Mouse (Mus musculus) neutrophil, adult 83 days (primary cell): ENCODE results near the gene Zbtb46. TPM values are rescaled to one million over a fixed set of nuclear protein-coding genes. Genes with fewer than 3 reads are reported as not detected.

ENCODE experiments used
- total RNA-seq, 2 experiments: library from RNA; stranded (reverse); gene quantifications; one replicate each; pipeline ENCODE4 v1.2.4; 2023

The Zbtb46 gene
- total RNA-seq: 1 to 10 TPM; 1.6 to 2.0 TPM

GRCm38 (mm10) chr2:181459153-181459672 lies at the start of gene Zbtb46:
Zbtb46 (minus strand) TSS chr2:181459426.

GRCm38 (mm10) chr2:181496831-181497547 lies 37.8 kb upstream of the Zbtb46 start, which contains the start of gene Tpd52l2:
Tpd52l2 (plus strand) TSS chr2:181497142.

GRCm38 (mm10) chr2:181493156-181493927 lies 34.1 kb upstream of the Zbtb46 start, which contains the start of gene Abhd16b:
Abhd16b (plus strand) TSS chr2:181493206.

GRCm38 (mm10) chr2:181379778-181380177 lies 79.4 kb downstream of the Zbtb46 start, which contains the start of gene Lime1:
Lime1 (plus strand) TSS chr2:181380078.

GRCm38 (mm10) chr2:181364860-181365596 lies 94.2 kb downstream of the Zbtb46 start, which contains the start of the genes Zgpat and Arfrp1:
Zgpat (plus strand) TSS chr2:181364928.
Arfrp1 (minus strand) TSS chr2:181365404.

Other genes starting within 250 kb of the Zbtb46 start
- not detected for gene Srms, start 246.2 kb downstream of the Zbtb46 start, total RNA-seq
- gene Fndc11, start 239.4 kb downstream of the Zbtb46 start, total RNA-seq: not detected
- 10 to 100 TPM; 43.2 to 49.9 TPM for gene Helz2, start 217.4 kb downstream of the Zbtb46 start, total RNA-seq
- gene Gmeb2, start 171.4 kb downstream of the Zbtb46 start, total RNA-seq: 10 to 100 TPM; 29.6 to 32.9 TPM
- not detected for gene Stmn3, start 144.9 kb downstream of the Zbtb46 start, total RNA-seq
- 10 to 100 TPM; 44.1 to 45.7 TPM for gene Rtel1, start 139.7 kb downstream of the Zbtb46 start, total RNA-seq
- 10 to 100 TPM; 24.2 to 26.4 TPM for gene Zgpat, start 94.5 kb downstream of the Zbtb46 start, total RNA-seq
- gene Arfrp1, start 94.0 kb downstream of the Zbtb46 start, total RNA-seq: 10 to 100 TPM; 31.6 to 33.2 TPM
- 10 to 100 TPM; 24.7 to 25.8 TPM for gene Lime1, start 79.3 kb downstream of the Zbtb46 start, total RNA-seq
- not detected for gene Abhd16b, start 33.8 kb upstream of the Zbtb46 start, total RNA-seq
- gene Tpd52l2, start 37.7 kb upstream of the Zbtb46 start, total RNA-seq: 10 to 100 TPM; 57.1 to 59.7 TPM
- gene Dnajc5, start 61.1 kb upstream of the Zbtb46 start, total RNA-seq: 100 to 1,000 TPM; 109 to 117 TPM
- gene Uckl1, start 125.5 kb upstream of the Zbtb46 start, total RNA-seq: 100 to 1,000 TPM in 1 of 2 experiments, 10 to 100 TPM in 1; 97.4 to 125 TPM
- 10 to 100 TPM; 35.1 to 37.0 TPM for gene Prpf6, start 132.4 kb upstream of the Zbtb46 start, total RNA-seq
- gene Zfp512b, start 133.4 kb upstream of the Zbtb46 start, total RNA-seq: 10 to 100 TPM; 10.1 to 15.1 TPM
- 10 to 100 TPM in 1 of 2 experiments, 1 to 10 TPM in 1; 8.4 to 10.1 TPM for gene Samd10, start 139.8 kb upstream of the Zbtb46 start, total RNA-seq
- gene Gm29797, start 197.6 kb upstream of the Zbtb46 start, total RNA-seq: not detected
- under 1 TPM in 1 of 2 experiments, not detected in 1; 0.42 TPM for gene Sox18, start 212.2 kb upstream of the Zbtb46 start, total RNA-seq
- gene Tcea2, start 220.9 kb upstream of the Zbtb46 start, total RNA-seq: 10 to 100 TPM in 1 of 2 experiments, 1 to 10 TPM in 1; 7.9 to 12.8 TPM
- 100 to 1,000 TPM; 273 to 360 TPM for gene Rgs19, start 234.6 kb upstream of the Zbtb46 start, total RNA-seq
- not detected for gene Lkaaear1, start 239.0 kb upstream of the Zbtb46 start, total RNA-seq